Mouse (Mus musculus) brain, adult 2 months (tissue): ENCODE data around the gene Fkbp5.

ENCODE experiments used
- DNase-seq: peaks from one replicate; pipeline ENCODE4 v3.0.0; 2011; ENCODE audit warnings: low read depth, low spot score

The Fkbp5 gene

DNA sequence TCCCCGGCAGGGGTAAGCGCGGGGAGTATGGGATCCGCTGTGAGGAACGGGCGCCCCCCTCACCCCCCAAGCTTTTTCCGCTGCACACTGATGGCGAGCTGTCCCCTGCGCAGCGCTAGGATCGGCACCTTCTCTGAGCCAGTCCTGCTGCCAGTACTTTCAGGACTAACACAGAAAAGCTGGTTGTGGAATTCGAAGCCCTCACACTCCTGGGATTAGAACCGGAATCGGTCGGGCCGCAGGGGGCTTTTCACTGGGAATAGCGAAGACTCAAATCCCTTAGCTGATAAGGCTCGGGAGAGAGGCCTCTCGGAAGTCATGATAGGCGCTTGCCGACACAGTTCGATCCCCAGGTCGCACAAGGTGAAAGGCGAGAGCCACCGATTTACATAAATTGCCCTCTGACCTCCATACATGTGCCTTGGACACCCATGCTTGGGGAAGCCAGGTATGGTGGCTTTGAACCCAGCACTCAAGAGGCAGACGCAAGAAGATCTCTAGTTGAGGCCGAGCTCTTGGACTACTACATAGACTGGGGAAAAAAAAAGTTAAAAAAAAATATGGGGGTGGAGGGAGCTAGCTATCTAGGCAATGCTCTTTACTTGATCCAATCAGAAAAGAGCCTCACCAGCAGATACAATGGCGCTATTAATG lies 6.2 kb upstream of the Fkbp5 start:
- DNase-seq = peak; percentile 41

- DNase-seq = peak; percentile 98
These were observed 5.5 kb upstream of the Fkbp5 start for GRCm38 (mm10) chr17:28522623-28523354.

- peak; percentile 11 for DNase-seq
These were observed 4.6 kb upstream of the Fkbp5 start for GRCm38 (mm10) chr17:28521920-28522319.

- DNase-seq = peak; percentile 17
These were observed 3.9 kb upstream of the Fkbp5 start for GRCm38 (mm10) chr17:28521071-28521726.

- DNase-seq = no peak
These were observed 3.2 kb upstream of the Fkbp5 start for GRCm38 (mm10) chr17:28520561-28520960.

DNA sequence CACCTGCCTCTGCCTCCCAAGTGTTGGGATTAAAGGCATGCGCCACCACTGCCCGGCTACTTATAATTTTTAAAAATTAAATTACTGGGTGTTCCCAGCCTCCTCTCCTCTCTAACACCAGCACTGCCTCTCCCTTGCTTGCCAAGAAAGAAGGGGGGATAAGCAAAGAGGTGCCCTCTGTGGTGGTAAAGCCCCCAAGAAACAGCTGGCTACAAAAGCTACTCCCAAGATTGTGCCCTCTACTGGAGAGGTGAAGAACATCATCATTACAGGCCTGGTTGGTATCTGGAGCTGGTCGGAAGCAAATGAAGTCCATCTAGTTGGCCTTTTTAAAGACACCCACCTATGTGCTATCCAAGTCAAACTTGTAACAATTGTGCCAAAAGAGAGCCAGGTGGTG lies 2.5 kb upstream of the Fkbp5 start:
- peak; percentile 15 for DNase-seq

GRCm38 (mm10) chr17:28518615-28519071 lies 1.3 kb upstream of the Fkbp5 start:
- peak; percentile 35 for DNase-seq

DNA sequence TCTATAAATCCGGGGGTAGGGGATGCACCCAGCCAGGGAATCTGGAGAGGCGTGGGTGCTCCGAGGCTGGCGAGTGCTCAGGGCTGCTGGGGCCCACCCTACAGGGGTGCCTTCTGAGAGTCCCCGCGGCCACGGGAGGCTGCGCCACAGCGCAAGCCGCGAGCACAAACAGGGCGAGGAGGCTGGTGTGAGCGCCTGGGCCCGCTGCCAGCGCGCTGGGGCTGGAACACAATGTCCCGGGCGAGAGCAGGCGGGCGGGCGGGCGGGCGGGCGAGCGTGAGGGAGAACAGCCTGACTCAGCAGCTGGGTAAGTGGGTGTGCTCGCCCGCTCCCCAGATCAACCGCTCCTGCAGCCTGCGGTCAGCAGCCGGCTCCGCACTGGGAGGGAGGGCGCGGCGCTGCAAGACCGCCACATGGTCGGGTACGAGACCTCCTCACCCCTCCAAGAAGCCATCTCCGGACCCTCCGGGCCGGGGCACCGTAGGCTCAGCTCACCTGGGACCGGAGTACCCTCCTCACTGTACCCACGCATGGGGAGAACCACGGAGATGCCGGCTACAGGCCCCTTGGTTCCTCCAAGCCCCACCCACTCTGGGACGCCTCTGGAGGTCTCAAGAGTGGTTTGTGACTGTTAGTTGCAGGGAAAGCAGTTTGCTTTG lies 758 bp upstream of the Fkbp5 start:
- peak; percentile 93 for DNase-seq

- no peak for DNase-seq
These were observed 446 bp downstream of the Fkbp5 start for GRCm38 (mm10) chr17:28516881-28517280.

DNA sequence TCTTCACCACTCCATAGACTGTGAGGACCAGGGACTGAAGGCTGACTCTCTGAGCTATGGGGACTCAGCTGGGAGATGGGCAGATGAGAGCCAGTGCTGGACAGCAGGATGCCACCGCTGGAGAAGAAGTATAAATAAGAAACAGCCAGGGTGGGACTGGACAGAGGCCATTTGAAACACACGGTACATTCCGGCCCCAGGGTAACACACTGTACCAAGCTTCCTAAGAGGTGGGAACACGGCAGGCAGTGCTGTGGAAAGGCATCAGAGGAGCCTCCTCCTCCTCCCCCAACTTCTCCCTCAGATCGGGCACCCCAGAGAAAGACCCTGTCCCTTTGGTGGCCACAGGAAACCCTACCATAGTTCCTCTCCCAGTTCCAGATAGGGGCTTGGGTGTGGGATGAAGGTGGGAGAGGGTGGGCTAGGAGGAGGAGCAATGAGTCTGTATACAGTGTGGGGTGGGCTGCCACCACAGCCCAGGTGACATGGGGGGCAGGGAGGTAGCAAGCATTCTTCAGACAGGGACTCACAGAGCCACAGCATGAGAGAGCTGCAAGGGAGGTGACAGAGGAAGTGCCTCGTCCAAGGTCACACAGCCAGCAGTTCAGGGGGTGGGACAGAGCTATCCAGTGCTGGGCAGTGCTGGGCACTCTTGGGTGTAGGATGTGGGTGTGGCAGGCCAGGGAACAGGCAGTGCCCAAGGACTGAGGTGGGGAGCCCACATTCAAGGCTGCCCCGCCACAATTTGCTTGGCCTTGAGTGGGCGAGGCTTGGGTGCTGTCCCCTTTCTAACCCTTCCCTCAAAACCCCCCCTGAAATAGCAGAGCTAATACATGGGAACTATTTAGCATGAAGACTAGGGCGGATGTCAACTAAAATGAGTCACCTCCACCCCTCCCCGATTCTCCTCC lies 1.6 kb downstream of the Fkbp5 start:
- peak; percentile 12 for DNase-seq

GRCm38 (mm10) chr17:28514555-28514954 lies 2.8 kb downstream of the Fkbp5 start:
- no peak for DNase-seq

- DNase-seq = no peak
These were observed 3.5 kb downstream of the Fkbp5 start for GRCm38 (mm10) chr17:28513844-28514243.

DNA sequence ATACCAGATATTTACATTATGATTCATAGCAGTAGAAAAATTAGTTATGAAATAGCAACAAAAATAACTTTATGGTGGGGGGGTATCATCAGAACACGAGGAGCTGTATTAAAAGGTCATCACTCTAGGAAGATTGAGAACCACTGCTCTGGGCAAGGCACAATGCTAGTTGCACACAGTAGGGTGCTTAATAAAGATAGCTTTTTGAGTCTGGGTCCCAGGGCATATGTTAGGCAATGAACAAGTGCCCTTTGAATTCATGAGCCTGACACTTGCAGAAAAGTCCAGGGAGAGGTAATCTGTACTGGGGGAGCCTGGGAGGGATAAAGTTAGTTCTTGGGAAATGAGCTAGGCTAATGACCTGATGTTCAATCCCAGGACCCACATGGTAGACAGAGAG lies 4.0 kb downstream of the Fkbp5 start:
- DNase-seq = no peak

DNA sequence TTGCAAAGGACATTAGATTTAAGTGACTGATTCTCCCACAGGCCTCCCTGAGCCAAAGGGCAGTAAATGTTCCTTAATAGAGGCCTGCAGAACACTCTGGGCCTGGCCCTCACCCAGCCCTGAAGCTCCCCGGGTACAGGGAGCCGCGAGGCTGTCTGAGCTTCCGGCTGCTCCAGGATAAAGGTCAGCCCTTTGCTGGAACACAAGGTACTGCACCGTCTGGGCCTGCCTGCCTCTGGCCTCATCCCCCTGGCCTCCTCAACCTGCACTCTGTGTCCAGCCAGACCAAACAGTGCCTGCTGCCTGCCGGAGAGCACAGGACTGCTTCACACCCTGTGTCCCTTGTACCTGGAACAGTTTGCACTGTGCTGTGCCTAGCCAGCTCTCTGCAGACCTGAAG lies 4.6 kb downstream of the Fkbp5 start:
- DNase-seq = peak; percentile 33

DNA sequence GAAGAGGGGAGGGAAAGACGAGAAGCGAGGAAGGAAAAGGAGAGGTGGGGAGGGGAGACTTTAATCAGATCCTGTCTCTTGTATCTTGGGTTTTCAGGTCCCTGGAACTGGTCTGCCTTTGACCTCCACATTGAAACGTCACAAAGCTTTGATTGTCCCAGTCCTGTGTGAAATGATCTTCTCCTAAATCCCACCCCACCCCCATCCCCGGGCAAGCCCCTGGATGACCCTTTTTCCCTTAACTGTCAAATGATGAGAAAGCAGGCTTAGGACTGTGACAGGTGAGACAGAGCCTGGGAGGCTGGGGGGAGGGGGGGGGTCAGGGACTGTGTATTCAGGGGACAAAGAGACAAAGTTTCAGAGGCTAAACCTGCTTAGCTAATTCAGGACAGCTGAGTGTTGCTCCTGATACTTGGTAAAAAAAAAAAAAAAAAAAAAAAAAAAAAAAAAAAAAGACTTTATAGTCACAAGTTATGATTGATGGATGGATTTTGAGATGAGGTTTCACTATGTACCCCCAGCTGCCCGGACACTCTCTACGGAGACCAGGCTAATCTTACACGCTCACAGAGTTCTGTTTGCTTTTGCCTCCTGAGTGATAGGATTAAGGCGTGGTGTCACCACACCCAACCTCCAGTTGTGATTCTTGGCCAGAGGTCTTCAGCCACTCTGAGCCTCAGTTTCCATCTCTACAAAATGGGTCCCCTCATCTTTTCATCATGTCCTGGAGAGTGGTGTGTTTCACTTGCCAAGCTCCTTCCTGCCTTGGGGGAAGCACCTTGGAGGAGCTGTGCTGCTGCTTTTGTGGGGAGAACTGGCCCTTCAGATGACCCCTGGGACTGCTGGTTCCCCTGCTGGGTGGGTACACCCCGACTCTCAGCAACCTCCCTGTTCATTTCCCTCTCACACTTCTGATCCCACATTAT lies 5.4 kb downstream of the Fkbp5 start:
- DNase-seq = no peak

GRCm38 (mm10) chr17:28510445-28511342 lies 6.6 kb downstream of the Fkbp5 start:
- no peak for DNase-seq

DNA sequence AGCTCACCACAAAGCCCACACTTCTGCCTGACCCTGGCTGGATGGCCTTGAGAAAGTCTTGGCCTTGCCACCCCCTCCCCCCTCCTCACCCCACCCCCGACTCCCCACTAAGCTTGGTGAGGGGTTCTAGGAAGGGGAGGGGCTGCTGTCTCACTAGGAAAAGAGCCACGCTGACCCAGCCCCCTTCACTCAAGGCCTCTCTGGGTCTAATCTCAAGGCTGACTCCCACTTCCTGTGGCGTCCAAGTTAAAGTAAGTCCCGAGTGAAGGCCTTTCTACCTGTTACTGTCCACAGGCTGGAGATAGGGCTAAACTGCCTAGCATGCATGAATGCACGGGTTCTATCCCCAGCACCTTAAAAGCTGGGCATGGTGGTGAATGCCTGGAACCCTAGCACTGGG lies 9.8 kb downstream of the Fkbp5 start:
- DNase-seq = no peak

DNA sequence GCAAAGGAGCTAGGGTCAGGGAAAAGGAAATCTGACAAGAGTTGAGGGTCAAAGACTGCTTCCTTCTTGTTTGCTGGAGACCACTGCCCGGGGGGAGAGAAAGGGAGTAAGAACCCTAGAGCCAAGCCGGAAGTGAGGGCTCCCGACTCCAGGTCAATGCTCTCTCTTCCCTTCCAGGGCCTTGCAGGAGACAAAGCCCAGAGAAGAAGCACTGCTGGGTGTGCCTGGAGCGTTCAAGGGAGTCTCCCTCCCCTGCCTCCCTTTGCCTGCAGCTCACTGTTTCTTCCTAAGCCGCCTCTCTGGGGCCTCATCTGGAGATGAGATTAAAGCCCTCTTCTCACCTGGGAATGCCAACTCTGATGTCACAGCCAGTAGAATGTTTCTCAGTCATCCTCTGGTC lies 10.4 kb downstream of the Fkbp5 start:
- no peak for DNase-seq

DNA sequence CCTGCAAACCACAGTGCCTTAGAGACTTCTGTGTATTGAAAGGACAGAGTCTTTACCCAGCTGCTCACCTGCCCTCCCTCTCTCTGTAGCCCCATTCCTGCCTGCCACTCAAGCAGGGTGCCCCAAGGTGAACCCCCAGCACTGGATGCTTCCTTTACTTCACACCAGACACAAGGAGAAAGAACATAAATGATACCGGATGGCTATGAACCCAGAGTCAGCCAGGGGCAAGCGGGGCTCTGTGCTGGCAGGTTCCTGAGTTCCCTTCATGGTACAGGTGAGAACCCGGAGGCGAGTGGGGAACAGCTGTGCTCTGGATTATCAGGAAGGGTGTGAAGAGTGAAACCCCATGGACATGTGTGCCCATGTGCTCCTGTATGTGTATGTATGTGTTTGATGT lies 11.7 kb downstream of the Fkbp5 start:
- no peak for DNase-seq
